Mouse (Mus musculus) heart, embryonic 15.5 days (tissue): ENCODE data around the gene Fbxo11. TPM values are rescaled to one million over a fixed set of nuclear protein-coding genes. Genes with fewer than 3 reads are reported as not detected.
"Not testable (repeated sequence)": the region's sequence is repeated elsewhere in the genome, so short reads cannot be mapped to it uniquely, and the experiment has no call there.

Experiments used
- ATAC-seq: fragments of 200-750 bp; cut with Nextera tagmentation; replicated peaks from 2 replicates; pipeline ENCODE4 v1.8.0; 2017; ENCODE audit warnings: low read depth, moderate TSS enrichment; ENCODE audit not compliant: insufficient number of reproducible peaks, insufficient read depth, low FRiP score
- H3K27ac ChIP-seq: fragments of 300-500 bp; sonication (generic); 2 replicates; pipeline ENCODE4 v1.5.1; 2015; ENCODE audit warnings: mild to moderate bottlenecking, inconsistent platforms
- H3K27me3 ChIP-seq: fragments of 300-500 bp; sonication (generic); 2 replicates; pipeline ENCODE4 v1.6.1; 2015; ENCODE audit warnings: inconsistent platforms
- H3K36me3 ChIP-seq: fragments of 300-500 bp; sonication (generic); 2 replicates; pipeline ENCODE4 v1.6.1; 2015; ENCODE audit warnings: mild to moderate bottlenecking, inconsistent platforms
- H3K4me1 ChIP-seq: fragments of 300-500 bp; sonication (generic); replicated peaks from 2 replicates; pipeline ENCODE4 v1.6.1; 2015; ENCODE audit warnings: inconsistent platforms
- H3K4me2 ChIP-seq: fragments of 300-500 bp; sonication (generic); 2 replicates; pipeline ENCODE4 v1.6.1; 2015; ENCODE audit warnings: inconsistent platforms, mild to moderate bottlenecking, moderate library complexity
- H3K4me3 ChIP-seq: fragments of 300-500 bp; sonication (generic); 2 replicates; pipeline ENCODE4 v1.5.1; 2015; ENCODE audit warnings: mild to moderate bottlenecking, inconsistent platforms
- H3K9ac ChIP-seq: fragments of 300-500 bp; sonication (generic); 2 replicates; pipeline ENCODE4 v1.6.1; 2015; ENCODE audit warnings: mild to moderate bottlenecking, inconsistent platforms
- H3K9me3 ChIP-seq: fragments of 300-500 bp; sonication (generic); replicated peaks from 2 replicates; pipeline ENCODE4 v1.6.1; 2016; ENCODE audit warnings: inconsistent platforms
- WGBS: fragments of 180-500 bp; shearing (Covaris S2); methylation state at CpG from one replicate; pipeline ENCODE4 v1.1.7; 2015; ENCODE audit warnings: mixed read lengths; 5-methylcytosine and 5-hydroxymethylcytosine counted together
- polyA plus RNA-seq: library from polyadenylated mRNA; unstranded; fragments of >200 nt; fragmentation: Nextera tagmentation; extraction: Ambion mirVana; gene quantifications from 2 replicates; pipeline ENCODE4 v1.2.1, GENCODE M21; 2015

Gene Fbxo11
- polyA plus RNA-seq, 1 experiment from 2014 or later: 11.3 TPM

- H3K27me3 ChIP-seq: no peaks in the 10 kb centered on the region
- H3K4me2 ChIP-seq: no peak overlapping the region
- H3K4me3 ChIP-seq: no peak overlapping the region
- H3K27ac ChIP-seq: no peak overlapping the region
- no peak overlapping the region for H3K9ac ChIP-seq
- ATAC-seq: no peak
- WGBS: 71% methylated on average over 12 of the region's 12 CpGs
- H3K9me3 ChIP-seq: no peaks in the 10 kb centered on the region
- no peaks in the 10 kb centered on the region for H3K4me1 ChIP-seq
- H3K36me3 ChIP-seq: no peaks in the 10 kb centered on the region
Observed at GRCm38 (mm10) chr17:87957096-87957840, 107.8 kb downstream of the Fbxo11 start.

- ATAC-seq, H3K4me3 ChIP-seq, H3K27ac ChIP-seq, H3K9me3 ChIP-seq, H3K27me3 ChIP-seq, H3K4me1 ChIP-seq, H3K36me3 ChIP-seq, H3K4me2 ChIP-seq, H3K9ac ChIP-seq: not testable (repeated sequence)
- 86% methylated on average over 13 of the region's 13 CpGs for WGBS
Observed at GRCm38 (mm10) chr17:87954618-87955124, 110.4 kb downstream of the Fbxo11 start.

- Histone ChIP-seq H3K36me3 (no peaks in the 10 kb centered on the region), H3K4me2 (no peak overlapping the region)
Observed at GRCm38 (mm10) chr17:87948965-87949584, 116.0 kb downstream of the Fbxo11 start.

More at GRCm38 (mm10) chr17:87948965-87949584, 116.0 kb downstream of the Fbxo11 start:
- 41% methylated on average over 16 of the region's 16 CpGs for WGBS
- Histone ChIP-seq H3K9ac (no peak overlapping the region), H3K9me3 (no peaks in the 10 kb centered on the region), H3K27me3 (no peaks in the 10 kb centered on the region), H3K27ac (no peak overlapping the region), H3K4me3 (no peak overlapping the region), H3K4me1 (no peaks in the 10 kb centered on the region)
- no peak for ATAC-seq

Other genes with a start within 250 kb of the Fbxo11 start
- not detected in 2 replicates for gene Rpl36-ps4, start 144.3 kb downstream of the Fbxo11 start, polyA plus RNA-seq
- gene Msh6, start 90.2 kb downstream of the Fbxo11 start, polyA plus RNA-seq: 21.0 and 32.2 TPM in 2 replicates